Mouse (Mus musculus): Measurements from ENCODE around the gene Btnl10.
A peak's percentile ranks its signal among the peaks of the same experiment; 100 is the strongest.

The Btnl10 gene

DNA sequence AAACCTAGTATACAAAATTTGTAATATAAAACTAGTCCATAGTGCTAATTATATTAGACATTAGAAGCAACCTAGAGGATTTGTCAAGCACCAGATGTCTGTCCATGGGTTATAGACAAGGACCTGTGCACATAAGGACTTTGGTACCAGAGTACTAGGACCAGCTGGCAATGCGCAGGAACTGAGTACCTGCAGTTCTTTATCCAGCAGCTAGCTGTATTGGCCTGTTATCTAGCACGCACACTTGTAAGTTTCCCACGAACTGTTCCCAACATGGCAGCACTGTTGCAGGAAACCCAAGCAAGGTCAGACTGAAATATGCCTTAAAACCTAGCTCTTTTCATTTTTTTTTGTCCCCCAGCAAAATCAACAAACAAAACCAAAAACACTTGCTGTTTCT is 12.5 kb downstream of the Btnl10 start:
- DNase-seq (ENCODE audit: low spot score): no peak

DNA sequence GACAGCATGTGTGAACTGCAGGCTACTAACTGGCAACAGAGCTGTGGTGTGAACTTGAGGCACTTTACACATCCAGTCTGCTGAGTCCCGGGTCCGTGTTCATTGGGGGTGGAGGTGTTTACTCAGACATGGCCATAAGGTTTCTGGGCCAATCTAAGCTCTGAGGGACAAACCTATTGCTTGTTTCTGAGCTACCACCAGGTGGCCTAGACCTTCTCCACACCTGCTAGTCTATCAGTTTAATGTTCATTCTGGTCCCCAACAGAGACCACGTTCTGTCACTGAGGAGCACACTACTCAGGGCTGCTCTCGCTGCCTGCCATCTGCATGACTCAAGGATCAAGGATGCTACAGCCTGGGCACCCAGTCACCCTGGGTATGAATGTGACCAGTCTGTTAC is 13.9 kb downstream of the Btnl10 start:
- no peak for DNase-seq (ENCODE audit: low spot score)

GRCm38 (mm10) chr11:58937909-58938308 is 20.2 kb downstream of the Btnl10 start:
- no peak for DNase-seq (ENCODE audit: low spot score)

DNA sequence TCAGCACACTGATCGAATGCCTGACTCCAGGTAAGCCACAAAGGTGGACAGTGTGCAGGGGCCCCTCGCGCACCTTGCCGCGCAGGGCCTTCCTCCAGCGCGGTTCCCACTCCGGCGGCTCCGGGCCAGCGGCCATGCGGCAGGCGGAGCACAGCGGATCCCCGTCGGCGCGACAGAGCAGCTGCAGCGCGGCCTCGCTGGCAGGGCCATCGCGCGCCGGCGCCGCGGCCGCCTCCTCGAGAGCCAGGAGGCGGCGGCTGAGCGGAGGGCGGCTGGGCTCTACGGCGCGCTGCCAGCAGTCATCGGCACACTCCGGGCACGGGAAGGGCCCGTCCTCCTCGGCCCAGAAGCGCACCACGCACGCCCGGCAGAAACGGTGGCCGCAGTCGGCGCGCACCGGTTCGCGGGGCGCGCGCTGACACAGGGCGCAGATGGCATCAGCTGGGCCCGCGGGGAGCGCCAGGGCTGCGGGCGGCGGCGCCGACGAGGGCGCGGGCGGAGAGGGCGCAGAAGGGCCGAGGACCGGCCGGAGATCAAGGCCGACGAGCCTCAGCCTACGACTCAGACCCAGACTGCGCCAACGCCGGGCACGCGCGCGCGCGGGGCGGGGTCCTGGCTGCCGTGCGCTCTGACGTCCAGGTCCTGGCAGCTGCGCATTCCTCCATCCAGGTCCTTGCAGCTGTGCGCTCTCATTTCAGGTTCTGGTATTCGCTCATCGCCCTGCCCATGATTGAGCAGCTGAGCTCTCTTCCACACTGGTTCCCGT is 20.8 kb downstream of the Btnl10 start, which contains the start of gene Rnf187:
Gene Rnf187 (minus strand): TSS at position 595 of the 766 bp plus-strand sequence.
- DNase-seq (ENCODE audit: low spot score): peak; percentile 91

GRCm38 (mm10) chr11:58939088-58939439 is 21.4 kb downstream of the Btnl10 start:
- no peak for DNase-seq (ENCODE audit: low spot score)

DNA sequence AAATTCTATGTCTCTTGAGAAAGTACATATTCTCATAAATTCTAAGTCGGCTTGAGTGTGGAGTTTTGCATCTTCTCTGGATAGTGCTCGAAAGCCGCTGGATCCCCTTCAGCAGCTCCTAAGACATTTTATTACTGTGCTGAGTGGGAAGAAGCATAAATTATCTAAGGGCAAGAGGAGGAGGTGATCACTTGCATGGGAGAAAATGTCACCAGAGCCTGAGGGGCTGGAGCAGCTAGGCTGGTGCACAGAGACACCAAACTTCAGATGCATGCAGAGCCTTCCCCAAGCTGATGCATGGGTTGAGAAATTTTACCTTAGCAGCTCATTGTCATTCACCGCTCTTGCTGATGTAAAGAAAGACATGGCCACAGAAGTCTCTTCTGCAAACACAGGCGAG is 26.4 kb downstream of the Btnl10 start:
- DNase-seq (ENCODE audit: low spot score): no peak

DNA sequence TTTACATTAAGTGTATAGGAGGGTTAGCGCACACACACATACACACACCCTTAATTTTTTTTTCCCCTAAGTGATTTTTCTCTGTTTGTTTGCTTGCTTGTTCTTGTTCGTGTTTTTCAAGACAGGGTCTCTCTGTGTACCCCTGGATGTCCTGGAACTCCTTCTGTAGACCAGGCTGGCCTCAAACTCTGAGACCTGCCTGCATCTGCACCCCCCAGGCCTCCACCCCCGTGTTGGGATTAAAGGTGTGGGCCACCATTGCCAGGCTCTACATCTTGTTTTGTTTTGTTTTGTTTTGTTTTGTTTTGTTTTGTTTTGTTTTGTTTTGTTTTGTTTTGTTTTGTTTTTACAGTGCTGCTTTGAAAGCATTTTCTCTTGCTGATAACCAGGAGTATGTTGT is 29.6 kb downstream of the Btnl10 start:
- no peak for DNase-seq (ENCODE audit: low spot score)

GRCm38 (mm10) chr11:58947798-58948528 is 30.3 kb downstream of the Btnl10 start:
- DNase-seq (ENCODE audit: low spot score): no peak

DNA sequence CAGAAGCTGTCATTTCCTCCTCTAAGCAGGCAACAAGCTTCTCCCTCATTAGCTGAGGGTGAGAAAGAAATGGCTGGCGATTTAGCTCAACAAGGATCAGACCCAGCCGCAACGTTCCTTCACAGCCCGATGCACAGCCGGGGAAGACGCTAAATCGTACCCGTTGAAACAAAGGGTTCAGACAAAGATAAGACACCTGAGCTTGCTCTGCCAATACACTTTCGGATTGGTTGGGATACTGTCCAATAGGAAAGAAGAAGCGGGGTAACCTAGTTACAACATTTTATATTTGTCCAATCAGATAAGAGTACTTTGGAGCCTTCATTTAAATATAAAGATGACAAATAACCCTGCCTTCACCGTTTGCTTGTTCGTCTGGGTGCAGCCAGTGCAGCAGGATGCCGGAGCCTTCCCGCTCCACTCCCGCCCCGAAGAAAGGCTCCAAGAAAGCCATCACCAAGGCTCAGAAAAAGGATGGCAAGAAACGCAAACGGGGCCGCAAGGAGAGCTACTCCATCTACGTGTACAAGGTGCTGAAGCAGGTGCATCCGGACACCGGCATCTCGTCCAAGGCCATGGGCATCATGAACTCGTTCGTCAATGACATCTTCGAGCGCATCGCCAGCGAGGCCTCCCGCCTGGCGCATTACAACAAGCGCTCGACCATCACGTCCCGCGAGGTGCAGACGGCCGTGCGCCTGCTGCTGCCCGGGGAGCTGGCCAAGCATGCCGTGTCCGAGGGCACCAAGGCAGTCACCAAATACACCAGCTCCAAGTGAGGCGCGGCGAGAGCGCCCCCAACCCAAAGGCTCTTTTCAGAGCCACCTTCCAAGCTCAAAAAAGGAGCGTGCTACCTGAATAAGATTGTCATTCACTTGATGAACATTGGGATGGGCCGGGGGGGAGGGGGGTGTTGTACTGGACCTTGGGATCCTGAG is 31.1 kb downstream of the Btnl10 start, which contains the start of gene Hist3h2ba:
Gene Hist3h2ba (plus strand): TSS at position 379 of the 938 bp plus-strand sequence.
- DNase-seq (ENCODE audit: low spot score): peak; percentile 46

DNA sequence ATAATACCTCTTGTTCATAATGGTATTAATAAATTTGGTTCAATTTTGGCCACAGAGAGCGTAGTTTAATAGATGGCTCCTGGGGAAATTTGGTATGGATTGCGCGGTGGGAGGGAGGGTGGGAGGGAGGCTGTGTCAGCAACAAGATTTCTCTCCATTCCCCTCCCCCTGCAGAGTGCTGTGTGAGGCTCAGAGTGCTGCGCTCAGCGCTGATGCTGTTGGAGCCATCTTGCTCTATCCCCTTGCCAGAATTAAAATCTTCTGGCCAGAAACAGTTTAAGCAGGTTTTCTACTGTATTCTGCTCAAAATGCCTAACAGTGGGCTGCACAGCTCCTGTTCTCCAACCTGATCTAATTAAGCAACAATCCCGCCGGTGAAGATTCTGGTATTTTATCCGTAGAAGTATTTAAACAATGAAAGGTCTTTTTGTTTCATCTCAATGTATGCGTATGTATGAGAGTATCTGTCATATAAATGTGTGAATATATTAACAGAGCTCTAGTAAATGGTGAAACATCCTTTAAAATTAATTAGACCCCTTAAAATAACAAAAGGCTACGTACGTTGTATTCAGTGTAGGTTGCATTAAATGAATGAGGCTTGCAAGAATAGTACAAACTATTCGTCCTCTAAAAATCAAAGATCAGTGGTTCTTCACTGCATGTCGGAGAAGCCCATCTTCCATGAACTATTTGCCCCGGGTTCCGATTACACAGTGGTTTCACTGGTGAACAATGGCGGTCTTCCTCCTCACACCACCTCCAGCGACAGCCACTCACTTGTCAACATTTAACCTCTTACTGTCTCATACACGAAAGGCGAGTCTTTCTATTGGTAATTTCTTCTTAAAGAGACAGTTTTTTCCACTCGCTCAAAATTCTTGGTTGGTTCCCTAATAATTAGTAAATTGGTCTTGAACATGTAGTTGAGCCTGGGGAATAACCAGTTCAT is 32.0 kb downstream of the Btnl10 start:
- no peak for DNase-seq (ENCODE audit: low spot score)

- DNase-seq (ENCODE audit: low spot score): no peak
These were observed 33.5 kb downstream of the Btnl10 start for GRCm38 (mm10) chr11:58951210-58951609.

DNA sequence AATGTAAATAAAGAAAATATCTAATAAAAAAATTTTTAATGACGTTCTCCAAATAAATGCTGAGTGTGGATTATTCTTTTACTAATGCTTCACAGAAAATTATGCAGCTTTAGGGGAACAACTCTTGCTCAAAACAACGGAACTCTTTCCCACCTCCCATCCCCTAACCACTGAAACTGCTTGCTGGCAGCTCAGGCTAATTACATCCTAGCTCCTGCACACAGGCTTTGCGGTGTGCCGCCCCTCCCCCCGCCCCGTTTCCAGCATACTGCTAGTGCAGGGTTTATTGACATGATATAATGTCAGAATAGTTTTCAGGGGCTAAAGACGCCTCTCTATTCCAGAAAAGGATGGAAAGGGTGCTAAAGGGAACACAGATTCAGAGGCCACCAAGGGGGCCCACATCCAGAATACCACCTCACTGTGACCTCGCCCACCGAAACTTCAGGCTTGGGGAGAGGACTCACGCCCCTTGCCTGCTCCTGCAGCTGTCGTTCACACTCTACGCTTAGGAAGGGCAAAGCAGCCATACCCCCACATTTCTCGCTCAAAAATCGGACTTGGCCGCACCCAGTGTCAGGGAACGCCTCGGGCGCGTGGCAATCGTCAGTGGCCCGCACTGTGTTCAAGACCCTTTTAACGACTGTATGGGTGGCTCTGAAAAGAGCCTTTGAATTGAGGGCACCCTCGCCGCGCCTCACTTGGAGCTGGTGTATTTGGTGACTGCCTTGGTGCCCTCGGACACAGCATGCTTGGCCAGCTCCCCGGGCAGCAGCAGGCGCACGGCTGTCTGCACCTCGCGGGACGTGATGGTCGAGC is 35.9 kb downstream of the Btnl10 start:
- DNase-seq (ENCODE audit: low spot score): peak; percentile 34

- DNase-seq (ENCODE audit: low spot score): peak; percentile 49
These were observed 36.4 kb downstream of the Btnl10 start for GRCm38 (mm10) chr11:58954170-58954419.

DNA sequence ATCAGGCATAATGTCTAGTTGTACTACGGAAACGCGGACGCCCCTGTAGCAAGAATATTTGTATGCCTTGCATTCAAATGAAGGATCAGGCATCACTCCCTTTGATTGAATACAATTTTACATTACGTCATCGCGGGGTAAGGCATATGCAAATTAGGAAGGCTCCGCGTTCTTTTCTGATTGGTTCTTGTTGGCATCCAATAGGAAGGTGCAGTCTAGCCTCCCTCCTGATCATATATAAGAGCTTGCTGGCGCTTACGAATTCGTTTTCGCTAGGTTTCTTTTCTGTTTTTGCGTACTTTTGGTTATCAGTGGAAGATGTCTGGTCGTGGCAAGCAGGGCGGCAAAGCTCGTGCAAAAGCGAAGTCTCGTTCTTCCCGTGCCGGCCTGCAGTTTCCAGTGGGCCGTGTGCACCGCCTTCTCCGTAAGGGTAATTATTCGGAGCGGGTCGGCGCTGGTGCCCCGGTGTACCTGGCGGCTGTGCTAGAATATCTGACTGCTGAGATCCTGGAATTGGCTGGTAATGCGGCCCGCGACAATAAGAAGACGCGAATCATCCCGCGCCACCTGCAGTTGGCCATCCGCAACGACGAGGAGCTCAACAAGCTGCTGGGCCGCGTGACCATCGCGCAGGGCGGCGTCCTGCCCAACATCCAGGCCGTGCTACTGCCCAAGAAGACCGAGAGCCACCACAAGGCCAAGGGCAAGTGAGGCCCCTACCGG is 36.9 kb downstream of the Btnl10 start, which contains the start of the genes Hist3h2a and Trim17:
Gene Hist3h2a (plus strand): TSS at position 266 of the 723 bp plus-strand sequence.
Gene Trim17 (plus strand): TSS at position 266 of the 723 bp plus-strand sequence.
- peak; percentile 82 for DNase-seq (ENCODE audit: low spot score)

- no peak for DNase-seq (ENCODE audit: low spot score)
These were observed 37.6 kb downstream of the Btnl10 start for GRCm38 (mm10) chr11:58955143-58955867.

DNA sequence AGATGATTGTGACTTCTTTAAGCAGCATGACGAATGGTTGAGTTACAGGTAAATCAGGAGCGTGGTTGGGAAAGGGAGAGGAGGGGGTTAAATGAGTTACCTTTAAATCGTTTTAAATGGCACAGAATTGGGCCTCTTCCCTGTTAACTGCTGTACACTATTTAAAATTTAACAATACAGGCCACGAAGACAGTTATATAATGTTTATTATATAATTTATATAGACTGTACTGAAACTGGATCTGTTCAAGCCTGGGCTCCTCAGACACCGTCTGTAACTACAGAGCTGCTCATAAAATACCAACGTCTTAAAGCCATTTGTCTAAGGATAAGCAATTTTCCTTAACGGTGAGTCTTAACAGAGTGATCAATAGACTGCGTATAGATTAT is 38.2 kb downstream of the Btnl10 start:
- DNase-seq (ENCODE audit: low spot score): no peak

- DNase-seq (ENCODE audit: low spot score): no peak
These were observed 39.7 kb downstream of the Btnl10 start for GRCm38 (mm10) chr11:58957226-58957914.

DNA sequence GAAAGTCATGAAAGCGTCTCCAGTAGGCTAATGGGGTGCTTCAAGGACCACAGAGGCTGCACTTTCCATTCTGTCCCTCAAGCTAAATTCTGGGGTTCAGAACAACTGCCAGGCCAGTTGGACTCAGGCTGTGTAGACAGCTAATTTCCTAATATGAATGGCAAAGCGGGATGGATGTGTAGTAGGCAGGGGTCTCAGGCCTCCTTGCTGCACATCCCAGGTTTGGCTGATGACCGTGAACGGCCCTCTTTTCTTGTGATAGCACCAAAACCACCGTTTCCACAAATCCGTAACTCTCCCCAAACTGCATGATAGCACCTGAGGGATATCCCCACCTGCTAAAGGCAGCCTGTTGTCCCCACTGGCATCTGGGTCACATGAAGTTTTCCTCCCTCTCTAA is 40.8 kb downstream of the Btnl10 start:
- DNase-seq (ENCODE audit: low spot score): no peak
